Mouse (Mus musculus) telencephalon, adult 2 months (tissue): ENCODE measurements around the gene Creb3l1.
A peak's percentile ranks its signal among the peaks of the same experiment; 100 is the strongest.

ENCODE experiments used
- DNase-seq: peaks from one replicate; pipeline ENCODE4 v3.0.0-alpha.2; 2011; ENCODE audit warnings: low read depth, low spot score

Gene Creb3l1

GRCm38 (mm10) chr2:92006491-92006890, 17.8 kb downstream of the Creb3l1 start:
- no peak for DNase-seq

GRCm38 (mm10) chr2:92004617-92005016, 19.7 kb downstream of the Creb3l1 start:
- no peak for DNase-seq

GRCm38 (mm10) chr2:91997905-91998608, 26.2 kb downstream of the Creb3l1 start:
- no peak for DNase-seq

- DNase-seq, result no peak
Measured at GRCm38 (mm10) chr2:91996006-91996405, 28.3 kb downstream of the Creb3l1 start.

GRCm38 (mm10) chr2:91993409-91993808, 30.9 kb downstream of the Creb3l1 start:
- no peak for DNase-seq

GRCm38 (mm10) chr2:91989750-91990149, 34.6 kb downstream of the Creb3l1 start:
- DNase-seq, result no peak

- no peak for DNase-seq
Measured at GRCm38 (mm10) chr2:91987542-91987941, 36.8 kb downstream of the Creb3l1 start.

GRCm38 (mm10) chr2:91986071-91986470, 38.2 kb downstream of the Creb3l1 start:
- DNase-seq, result no peak

- DNase-seq, result no peak
Measured at GRCm38 (mm10) chr2:91984906-91985525, 39.3 kb downstream of the Creb3l1 start.

- DNase-seq, result no peak
Measured at GRCm38 (mm10) chr2:91984439-91984838, 39.9 kb downstream of the Creb3l1 start.

GRCm38 (mm10) chr2:91980830-91981229, 43.5 kb downstream of the Creb3l1 start:
- DNase-seq, result no peak

- no peak for DNase-seq
Measured at GRCm38 (mm10) chr2:91980245-91980644, 44.1 kb downstream of the Creb3l1 start.

GRCm38 (mm10) chr2:91978547-91978946, 45.8 kb downstream of the Creb3l1 start:
- no peak for DNase-seq

- no peak for DNase-seq
Measured at GRCm38 (mm10) chr2:91977960-91978359, 46.3 kb downstream of the Creb3l1 start.

- DNase-seq, result no peak
Measured at GRCm38 (mm10) chr2:91975581-91976541, 48.4 kb downstream of the Creb3l1 start, which contains the start of gene Dgkz. Gene Dgkz, minus strand, starts transcription at chr2:91975864.

- no peak for DNase-seq
Measured at GRCm38 (mm10) chr2:91973416-91974135, 50.7 kb downstream of the Creb3l1 start.

- DNase-seq, result no peak
Measured at GRCm38 (mm10) chr2:91972121-91972566, 52.2 kb downstream of the Creb3l1 start.

GRCm38 (mm10) chr2:91971231-91972097, 52.8 kb downstream of the Creb3l1 start:
- DNase-seq, result peak; percentile 86

GRCm38 (mm10) chr2:91967962-91968361, 56.3 kb downstream of the Creb3l1 start:
- no peak for DNase-seq

- DNase-seq, result no peak
Measured at GRCm38 (mm10) chr2:91966367-91966766, 57.9 kb downstream of the Creb3l1 start.
